Mouse (Mus musculus) embryonic facial prominence, embryonic 12.5 days (tissue): Measurements from ENCODE around the gene Cstb. TPM values are rescaled to one million over a fixed set of nuclear protein-coding genes. Genes with fewer than 3 reads are reported as not detected.
"Not testable (repeated sequence)": the region's sequence is repeated elsewhere in the genome, so short reads cannot be mapped to it uniquely, and the experiment has no call there.

ENCODE experiments used
- ATAC-seq: fragments of 200-750 bp; cut with Nextera tagmentation; 2 replicates; pipeline ENCODE4 v1.8.0; 2017; ENCODE audit not compliant: insufficient number of reproducible peaks, insufficient read depth, low FRiP score, low TSS enrichment
- H3K27ac ChIP-seq: fragments of 300-500 bp; sonication (generic); 2 replicates; pipeline ENCODE4 v1.5.1; 2016; ENCODE audit warnings: mild to moderate bottlenecking
- H3K27me3 ChIP-seq: fragments of 300-500 bp; sonication (generic); 2 replicates; pipeline ENCODE4 v1.6.1; 2016; ENCODE audit warnings: mild to moderate bottlenecking, moderate library complexity
- H3K36me3 ChIP-seq: fragments of 300-500 bp; sonication (generic); 2 replicates; pipeline ENCODE4 v1.6.1; 2016; ENCODE audit warnings: mild to moderate bottlenecking
- H3K4me1 ChIP-seq: fragments of 300-500 bp; sonication (generic); 2 replicates; pipeline ENCODE4 v1.6.1; 2016
- H3K4me2 ChIP-seq: fragments of 300-500 bp; sonication (generic); replicated peaks from 2 replicates; pipeline ENCODE4 v1.6.1; 2016; ENCODE audit warnings: mild to moderate bottlenecking, moderate library complexity
- H3K4me3 ChIP-seq: fragments of 300-500 bp; sonication (generic); 2 replicates; pipeline ENCODE4 v1.5.1; 2016; ENCODE audit warnings: mild to moderate bottlenecking
- H3K9ac ChIP-seq: fragments of 300-500 bp; sonication (generic); 2 replicates; pipeline ENCODE4 v1.6.1; 2016; ENCODE audit warnings: mild to moderate bottlenecking, moderate library complexity
- H3K9me3 ChIP-seq: fragments of 300-500 bp; sonication (generic); 2 replicates; pipeline ENCODE4 v1.6.1; 2016; ENCODE audit warnings: mild to moderate bottlenecking, moderate library complexity
- WGBS: fragments of 180-500 bp; shearing (Covaris S2); methylation state at CpG from one replicate; pipeline ENCODE4 v1.1.7; 2016; 5-methylcytosine and 5-hydroxymethylcytosine counted together
- polyA plus RNA-seq: library from polyadenylated mRNA; unstranded; fragments of >200 nt; fragmentation: Nextera tagmentation; extraction: Ambion mirVana; gene quantifications from 2 replicates; pipeline ENCODE4 v1.2.1, GENCODE M21; 2016

The Cstb gene
- polyA plus RNA-seq, 1 experiment from 2014 or later: 189 TPM

- Histone ChIP-seq H3K4me2 (no peak overlapping the region), H3K9ac (no peak overlapping the region), H3K36me3 (peaks cover 69% of the 10 kb centered on the region), H3K4me1 (peaks cover under 1% of the 10 kb centered on the region; the same call in 1 of the 2 replicates), H3K27me3 (no peaks in the 10 kb centered on the region), H3K4me3 (no peak overlapping the region), H3K9me3 (no peaks in the 10 kb centered on the region), H3K27ac (no peak overlapping the region)
- no peak for ATAC-seq
- 86% methylated on average over 2 of the region's 2 CpGs for WGBS
Observed at GRCm38 (mm10) chr10:78401127-78401526, 24.3 kb upstream of the Cstb start.

GRCm38 (mm10) chr10:78402301-78402922 is 23.1 kb upstream of the Cstb start:
- H3K27me3 ChIP-seq: no peaks in the 10 kb centered on the region
- 93% methylated on average over 14 of the region's 14 CpGs for WGBS
- H3K27ac ChIP-seq: no peak overlapping the region
- no peak overlapping the region for H3K4me3 ChIP-seq
- H3K9ac ChIP-seq: no peak overlapping the region
- no peaks in the 10 kb centered on the region for H3K4me1 ChIP-seq
- no peaks in the 10 kb centered on the region for H3K9me3 ChIP-seq
- peaks cover 82% of the 10 kb centered on the region for H3K36me3 ChIP-seq
- no peak overlapping the region for H3K4me2 ChIP-seq
- no peak for ATAC-seq

GRCm38 (mm10) chr10:78406152-78406551 is 19.3 kb upstream of the Cstb start:
- Histone ChIP-seq H3K9ac (no peak overlapping the region), H3K36me3 (peaks cover 95% of the 10 kb centered on the region), H3K27ac (no peak overlapping the region), H3K27me3 (no peaks in the 10 kb centered on the region), H3K4me3 (no peak overlapping the region), H3K4me2 (no peak overlapping the region), H3K9me3 (no peaks in the 10 kb centered on the region), H3K4me1 (no peaks in the 10 kb centered on the region)
- WGBS: 88% methylated on average over 6 of the region's 6 CpGs
- no peak for ATAC-seq

- H3K9ac ChIP-seq: no peak overlapping the region
- 97% methylated on average over 4 of the region's 4 CpGs for WGBS
- peaks cover 6% of the 10 kb centered on the region for H3K4me1 ChIP-seq
- H3K4me3 ChIP-seq: no peak overlapping the region
- no peak overlapping the region for H3K4me2 ChIP-seq
- H3K9me3 ChIP-seq: no peaks in the 10 kb centered on the region
- no peaks in the 10 kb centered on the region for H3K27me3 ChIP-seq
- H3K36me3 ChIP-seq: peaks cover 85% of the 10 kb centered on the region
- no peak for ATAC-seq
- H3K27ac ChIP-seq: no peak overlapping the region
Observed at GRCm38 (mm10) chr10:78407132-78407531, 18.3 kb upstream of the Cstb start.

GRCm38 (mm10) chr10:78409035-78409788 is 16.3 kb upstream of the Cstb start:
- Histone ChIP-seq H3K4me3 (no peak overlapping the region), H3K27me3 (no peaks in the 10 kb centered on the region), H3K4me2 (no peak overlapping the region), H3K4me1 (peaks cover 6% of the 10 kb centered on the region), H3K36me3 (peaks cover 64% of the 10 kb centered on the region), H3K9ac (no peak overlapping the region), H3K27ac (no peak overlapping the region), H3K9me3 (no peaks in the 10 kb centered on the region)
- no peak for ATAC-seq
- WGBS: 92% methylated on average over 9 of the region's 9 CpGs

GRCm38 (mm10) chr10:78411851-78412250 is 13.6 kb upstream of the Cstb start:
- WGBS: 19% methylated on average over 8 of the region's 8 CpGs

GRCm38 (mm10) chr10:78412319-78413151 is 12.9 kb upstream of the Cstb start, which contains the start of gene Rrp1:
Rrp1 (minus strand) TSS chr10:78413043.
- Histone ChIP-seq H3K9ac (peak within 1 kb of the TSS; percentile 65), H3K36me3 (peaks cover 34% of the 10 kb centered on the region)
- WGBS: under 1% methylated on average over 70 of the region's 70 CpGs

More at GRCm38 (mm10) chr10:78411851-78412250, 13.6 kb upstream of the Cstb start:
- Histone ChIP-seq H3K27me3 (no peaks in the 10 kb centered on the region), H3K9me3 (no peaks in the 10 kb centered on the region), H3K36me3 (peaks cover 40% of the 10 kb centered on the region), H3K27ac (peak overlapping the region; percentile 85), H3K4me2 (peak overlapping the region; percentile 76), H3K9ac (peak overlapping the region; percentile 65), H3K4me1 (peaks cover 6% of the 10 kb centered on the region), H3K4me3 (peak overlapping the region; percentile 91)
- no peak for ATAC-seq

GRCm38 (mm10) chr10:78413152-78413520 is 12.3 kb upstream of the Cstb start:
- Histone ChIP-seq H3K27me3 (no peaks in the 10 kb centered on the region), H3K9ac (peak overlapping the region; percentile 24; the same call in 1 of the 2 replicates), H3K9me3 (no peaks in the 10 kb centered on the region), H3K4me1 (peaks cover 6% of the 10 kb centered on the region), H3K36me3 (peaks cover 28% of the 10 kb centered on the region), H3K27ac (no peak overlapping the region; the same call in 1 of the 2 replicates), H3K4me3 (peak overlapping the region; percentile 91), H3K4me2 (peak overlapping the region; percentile 76)
- 53% methylated on average over 7 of the region's 7 CpGs for WGBS
- ATAC-seq: no peak

More at GRCm38 (mm10) chr10:78412319-78413151, 12.9 kb upstream of the Cstb start, which contains the start of gene Rrp1:
- H3K9me3 ChIP-seq: no peaks in the 10 kb centered on the region
- peak within 1 kb of the TSS; percentile 85 for H3K27ac ChIP-seq
- H3K27me3 ChIP-seq: no peaks in the 10 kb centered on the region
- peak; percentile 86 for ATAC-seq
- H3K4me2 ChIP-seq: peak within 1 kb of the TSS; percentile 76
- H3K4me3 ChIP-seq: peak within 1 kb of the TSS; percentile 91
- H3K4me1 ChIP-seq: peaks cover 6% of the 10 kb centered on the region

GRCm38 (mm10) chr10:78414936-78415335 is 10.5 kb upstream of the Cstb start:
- H3K9ac ChIP-seq, H3K9me3 ChIP-seq, H3K27me3 ChIP-seq, ATAC-seq, H3K4me3 ChIP-seq, H3K4me1 ChIP-seq, H3K27ac ChIP-seq, H3K4me2 ChIP-seq: not testable (repeated sequence)
- H3K36me3 ChIP-seq: peaks cover 10% of the 10 kb centered on the region
- 91% methylated on average over 4 of the region's 4 CpGs for WGBS

GRCm38 (mm10) chr10:78417888-78418287 is 7.6 kb upstream of the Cstb start:
- H3K9me3 ChIP-seq: no peaks in the 10 kb centered on the region
- no peaks in the 10 kb centered on the region for H3K36me3 ChIP-seq
- no peak overlapping the region for H3K9ac ChIP-seq
- no peaks in the 10 kb centered on the region for H3K4me1 ChIP-seq
- H3K4me3 ChIP-seq: no peak overlapping the region
- no peak for ATAC-seq
- WGBS: 46% methylated on average over 5 of the region's 5 CpGs
- H3K27me3 ChIP-seq: no peaks in the 10 kb centered on the region
- no peak overlapping the region for H3K4me2 ChIP-seq
- no peak overlapping the region for H3K27ac ChIP-seq

- ATAC-seq: no peak
- Histone ChIP-seq H3K9ac (no peak overlapping the region), H3K27ac (no peak overlapping the region), H3K9me3 (no peaks in the 10 kb centered on the region), H3K4me1 (no peaks in the 10 kb centered on the region), H3K4me2 (no peak overlapping the region), H3K4me3 (no peak overlapping the region), H3K36me3 (no peaks in the 10 kb centered on the region), H3K27me3 (no peaks in the 10 kb centered on the region)
- WGBS: 89% methylated on average over 2 of the region's 2 CpGs
Observed at GRCm38 (mm10) chr10:78418791-78419190, 6.7 kb upstream of the Cstb start.
